Mouse (Mus musculus) lung, adult 2 months (tissue): Measurements from ENCODE around the gene Rnf185.

Experiments used
- CTCF ChIP-seq: fragments of 200-500 bp; IDR thresholded peaks from 2 replicates; pipeline ENCODE4 v1.5.1; 2011; ENCODE audit warnings: mild to moderate bottlenecking, low read length, control low read depth; ENCODE audit not compliant: insufficient read depth
- POLR2A ChIP-seq: fragments of 200-500 bp; IDR thresholded peaks from 2 replicates; pipeline ENCODE4 v1.6.1; 2011; ENCODE audit warnings: low read depth, mild to moderate bottlenecking, control low read depth, low read length, borderline replicate concordance; ENCODE audit errors: extremely low read depth

DNA sequence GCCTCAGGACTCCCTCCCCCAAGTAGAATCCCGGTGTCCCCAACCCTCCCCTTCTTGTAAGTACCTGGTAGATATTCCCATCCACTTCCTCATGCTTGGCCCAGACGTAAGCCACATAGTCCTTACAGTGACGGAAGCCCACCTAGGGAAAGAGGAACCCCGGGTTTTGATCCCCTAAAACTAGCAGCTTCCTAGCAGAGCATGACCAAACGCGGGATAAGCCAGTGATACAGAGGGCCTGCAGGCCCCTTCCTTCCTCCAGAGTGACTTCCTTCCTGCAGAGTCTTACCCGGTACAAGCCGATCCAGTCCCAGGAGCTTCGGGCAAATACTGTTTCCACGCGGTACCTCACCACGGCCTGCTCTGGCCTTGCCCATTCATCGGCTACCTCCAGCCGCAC lies 43.3 kb upstream of the Rnf185 start:
- TF ChIP-seq CTCF (no peak), POLR2A (no peak)
